Mouse (Mus musculus): Measurements from ENCODE around the gene Ush1c.

- TF ChIP-seq CTCF (IDR thresholded peaks at IDR 0.05; ENCODE audit: low read depth) (no peak), EP300 (IDR thresholded peaks at IDR 0.05; ENCODE audit: low read depth) (no peak)
These were observed 58.6 kb downstream of the Ush1c start, which contains the start of gene Abcc8 for GRCm38 (mm10) chr7:46179431-46180275.

Data from heart, postnatal 0 days (tissue).